28 mouse cellular contexts compared by ENCODE assay signal in the genomic region with DNA sequence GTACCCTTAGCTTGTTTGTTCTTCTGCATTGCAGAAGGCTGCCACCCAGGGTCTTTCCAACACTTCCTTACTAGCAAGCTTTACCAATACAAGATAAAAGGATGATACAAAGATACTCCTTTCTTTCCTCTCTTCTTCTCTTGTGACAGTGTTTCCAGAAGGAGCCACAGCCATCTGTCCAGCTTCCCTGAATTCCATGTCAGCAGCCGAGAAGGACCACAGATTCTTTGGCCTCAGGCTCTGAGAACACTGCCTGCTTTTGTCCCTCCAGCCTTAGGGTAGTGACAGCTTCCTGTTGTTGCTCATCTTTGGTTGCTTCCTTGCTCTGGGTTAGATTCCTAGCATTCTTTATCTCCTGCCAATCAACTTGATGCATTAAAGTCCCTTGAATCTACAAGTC.
A peak's percentile ranks its signal among the peaks of the same experiment; 100 is the strongest.
DNase-seq lines count a peak whose midpoint lies in the region; ATAC-seq lines count a peak whose summit lies in the region.
"Had no signal": no experiment of that assay in that cellular context is flagged by ENCODE, and none has a peak within 500 bp of the region (broad histone marks: within the 10 kb centered on the region; RNA-seq: fewer than 3 reads in every experiment).

No protein-coding gene starts in this region.

- peaks cover 7% of the 10 kb centered on the region; the same call in 1 of the 2 replicates for H3K9me3 ChIP-seq in kidney, embryonic 16.5 days (ENCODE audit: low read length)
- H3K9me3 ChIP-seq: hindbrain, embryonic 13.5 days; liver, embryonic 15.5 days; stomach, embryonic 15.5 days had no signal

- no peaks in the 10 kb centered on the region for H3K36me3 ChIP-seq in kidney, embryonic 16.5 days (ENCODE audit: insufficient read depth, low read length)
- H3K36me3 ChIP-seq: embryonic facial prominence, embryonic 12.5 days; hindbrain, embryonic 13.5 days; limb, embryonic 12.5 days; liver, embryonic 15.5 days; midbrain, embryonic 12.5 days; neural tube, embryonic 12.5 days; stomach, embryonic 15.5 days had no signal

- no peak for ATAC-seq in kidney, embryonic 16.5 days (ENCODE audit: low FRiP score, low TSS enrichment)
- ATAC-seq: forebrain, embryonic 14.5 days had no signal

- 8% methylated on average over 1 of the region's 1 CpGs for WGBS in kidney, embryonic 16.5 days

- H3K4me1 ChIP-seq in kidney, embryonic 16.5 days (ENCODE audit: insufficient read depth, low read length): no peaks in the 10 kb centered on the region
- H3K4me1 ChIP-seq: hindbrain, embryonic 13.5 days; limb, embryonic 12.5 days; liver, embryonic 15.5 days; midbrain, embryonic 12.5 days; neural tube, embryonic 12.5 days; stomach, embryonic 15.5 days had no signal

- H3K27ac ChIP-seq in kidney, embryonic 16.5 days (ENCODE audit: low read length): no peak overlapping the region
- H3K27ac ChIP-seq: embryonic facial prominence, embryonic 12.5 days; hindbrain, embryonic 13.5 days; left cerebral cortex, adult 2 months; limb, embryonic 12.5 days; liver, embryonic 15.5 days; midbrain, embryonic 12.5 days; neural tube, embryonic 12.5 days; stomach, embryonic 15.5 days had no signal

- H3K4me2 ChIP-seq in kidney, embryonic 16.5 days (replicated peaks; ENCODE audit: low read depth, low read length): no peak overlapping the region
- H3K4me2 ChIP-seq: embryonic facial prominence, embryonic 12.5 days; heart, embryonic 11.5 days; hindbrain, embryonic 13.5 days; limb, embryonic 12.5 days; liver, embryonic 15.5 days; lung, embryonic 14.5 days; midbrain, embryonic 12.5 days; neural tube, embryonic 12.5 days; stomach, embryonic 15.5 days had no signal

- H3K27me3 ChIP-seq in kidney, embryonic 16.5 days (ENCODE audit: insufficient read depth, low read length): no peaks in the 10 kb centered on the region
- H3K27me3 ChIP-seq: embryonic facial prominence, embryonic 12.5 days; hindbrain, embryonic 13.5 days; limb, embryonic 12.5 days; liver, embryonic 15.5 days; midbrain, embryonic 12.5 days; neural tube, embryonic 12.5 days; stomach, embryonic 15.5 days had no signal

- no peak overlapping the region for H3K4me3 ChIP-seq in kidney, embryonic 16.5 days (ENCODE audit: low read length)
- H3K4me3 ChIP-seq: embryonic facial prominence, embryonic 12.5 days; hindbrain, embryonic 13.5 days; left cerebral cortex, adult 2 months; limb, embryonic 12.5 days; liver, embryonic 15.5 days; midbrain, embryonic 12.5 days; myocyte; neural tube, embryonic 12.5 days; stomach, embryonic 15.5 days had no signal

- H3K9ac ChIP-seq in kidney, embryonic 16.5 days (replicated peaks; ENCODE audit: low read length): no peak overlapping the region
- H3K9ac ChIP-seq: embryonic facial prominence, embryonic 12.5 days; hindbrain, embryonic 13.5 days; limb, embryonic 12.5 days; liver, embryonic 15.5 days; lung, embryonic 14.5 days; midbrain, embryonic 12.5 days; neural tube, embryonic 12.5 days; stomach, embryonic 15.5 days had no signal

- peak; percentile 9 for DNase-seq in kidney, adult 9 months
- DNase-seq in retina, postnatal 1 day: peak; percentile 2
- DNase-seq in retina, embryonic 14.5 days (ENCODE audit: low spot score): no peak
- DNase-seq in brain, adult 2 months (ENCODE audit: low read depth, low spot score): peak; percentile 9
- DNase-seq in mesoderm, embryonic 11.5 days (ENCODE audit: low read depth, low spot score): peak; percentile 6
- no peak for DNase-seq in layer of hippocampus, adult 9-11 months
- DNase-seq in spleen, postnatal 4 days (ENCODE audit: low spot score in 2 of 2): no peak
- DNase-seq: adrenal gland, postnatal 14 days; B cell, adult 2 months; cerebellum, adult 9-10 months; cerebellum, postnatal 36 days; gastrocnemius, postnatal 36 days; heart, adult 18-20 months; heart, postnatal 36 days; kidney, adult 11 months; lung, embryonic 14.5 days had no signal

Comparison
In these comparisons a context has a peak if more than half of its experiments do, and no peak if none do; other contexts are left out.
1. DNase-seq: peak in kidney, adult 9 months (single experiment), retina, postnatal 1 day (single experiment), brain, adult 2 months (single experiment) and mesoderm, embryonic 11.5 days (single experiment); none in retina, embryonic 14.5 days (single experiment), layer of hippocampus, adult 9-11 months (single experiment) and spleen, postnatal 4 days (0 of 2).